Mouse (Mus musculus) central nervous system, embryonic 14 days (tissue): Measurements from ENCODE around the gene Nsun7. TPM values are rescaled to one million over a fixed set of nuclear protein-coding genes. Genes with fewer than 3 reads are reported as not detected.

Experiments
- polyA plus RNA-seq: library from polyadenylated mRNA; depleted of rRNA; stranded (reverse); fragments of >200 nt; gene quantifications from 2 replicates; pipeline ENCODE4 v1.2.3, GENCODE M21; 2012; rRNA removed

The Nsun7 gene
- 4.6 and 4.9 TPM in 2 replicates for polyA plus RNA-seq

DNA sequence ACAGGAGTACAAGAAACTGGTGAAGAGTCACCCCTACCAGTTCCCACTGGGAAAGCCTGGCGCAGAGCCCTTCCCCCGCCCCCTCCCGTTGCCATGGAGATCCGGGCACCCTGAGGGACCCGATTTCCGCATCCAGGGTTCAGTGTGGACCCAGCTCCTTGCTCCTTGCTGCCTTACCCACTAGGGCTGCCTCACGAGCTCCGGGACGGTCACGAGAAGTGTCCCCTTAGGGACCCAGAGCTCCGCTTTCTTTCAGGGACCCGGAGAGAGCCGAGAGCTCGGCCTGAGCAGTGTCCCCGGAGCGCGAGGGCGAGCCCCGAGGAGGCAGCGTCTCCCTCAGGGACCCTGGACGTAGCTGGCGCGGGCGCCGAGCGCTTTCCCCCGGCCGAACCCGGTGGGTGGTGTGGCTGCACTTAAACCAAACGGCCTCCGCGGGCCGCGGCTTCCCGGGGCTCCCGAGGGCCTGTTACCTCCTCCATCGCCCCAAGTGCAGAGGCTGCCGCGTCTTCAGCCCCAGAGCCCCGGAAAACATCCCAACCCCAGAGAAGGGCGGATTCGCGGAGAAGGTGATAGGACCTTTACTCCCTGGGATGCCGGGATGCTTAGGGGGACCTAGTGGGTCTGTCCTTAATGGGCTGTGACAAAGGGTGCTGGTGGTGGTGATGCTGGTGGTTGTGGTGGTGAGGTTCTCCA, at the start of gene Nsun7:
TSS of gene Nsun7 (plus strand) at position 142 of the 693 bp plus-strand sequence.

Other genes starting within 250 kb of the Nsun7 start
- gene Rbm47, start 86.8 kb upstream of the Nsun7 start, polyA plus RNA-seq, result 1.4 and 3.0 TPM in 2 replicates